Comparison of ENCODE assay signal across 7 mouse cellular contexts in genomic region chr5:25006848-25007247, GRCm38 (mm10).
DNase-seq lines count a peak whose midpoint lies in the region; ATAC-seq lines count a peak whose summit lies in the region.

No protein-coding gene starts in this region.

- H3K4me2 ChIP-seq in intestine, embryonic 14.5 days (ENCODE audit: low read length) = no peak overlapping the region
- no peak overlapping the region for H3K4me2 ChIP-seq in midbrain, embryonic 14.5 days (ENCODE audit: low read length)

- 37% methylated on average over 8 of the region's 8 CpGs for WGBS in intestine, embryonic 14.5 days
- 45% methylated on average over 8 of the region's 8 CpGs for WGBS in midbrain, embryonic 14.5 days

- DNase-seq in adrenal gland, adult 2 months = peak; percentile 94
- peak; percentile 82 for DNase-seq in embryo, embryonic 11 days
- peak; percentile 71 for DNase-seq in gastrocnemius, postnatal 36 days
- DNase-seq in intestine, embryonic 14.5 days (ENCODE audit: low spot score) = peak; percentile 83
- DNase-seq in left cerebral cortex, postnatal 14 days (ENCODE audit: low spot score in 2 of 2) = peak; percentile 85 to 91
- peak; percentile 86 for DNase-seq in midbrain, embryonic 14.5 days
- DNase-seq in spleen, adult 12 weeks (ENCODE audit: low spot score) = peak; percentile 32

- no peaks in the 10 kb centered on the region for H3K9me3 ChIP-seq in intestine, embryonic 14.5 days (ENCODE audit: control insufficient read depth, low read length)
- H3K9me3 ChIP-seq in midbrain, embryonic 14.5 days (ENCODE audit: control insufficient read depth, low read length) = no peaks in the 10 kb centered on the region

- no peak overlapping the region for H3K9ac ChIP-seq in intestine, embryonic 14.5 days (ENCODE audit: low read length)
- H3K9ac ChIP-seq in midbrain, embryonic 14.5 days (replicated peaks; ENCODE audit: low read length) = no peak overlapping the region

- H3K27ac ChIP-seq in intestine, embryonic 14.5 days (ENCODE audit: low read depth) = no peak overlapping the region
- H3K27ac ChIP-seq in midbrain, embryonic 14.5 days (replicated peaks; ENCODE audit: low read depth, low read length) = no peak overlapping the region

- ATAC-seq in intestine, embryonic 14.5 days (replicated peaks; ENCODE audit: low FRiP score, low TSS enrichment, low read depth) = no peak
- ATAC-seq in midbrain, embryonic 14.5 days (ENCODE audit: low FRiP score, low TSS enrichment) = no peak

- no peaks in the 10 kb centered on the region for H3K27me3 ChIP-seq in intestine, embryonic 14.5 days (replicated peaks; ENCODE audit: control insufficient read depth, insufficient read depth, low read length)
- H3K27me3 ChIP-seq in midbrain, embryonic 14.5 days (ENCODE audit: control insufficient read depth, insufficient read depth, low read length) = no peaks in the 10 kb centered on the region

- H3K36me3 ChIP-seq in intestine, embryonic 14.5 days (ENCODE audit: control insufficient read depth, insufficient read depth, low read length) = no peaks in the 10 kb centered on the region
- H3K36me3 ChIP-seq in midbrain, embryonic 14.5 days (ENCODE audit: control insufficient read depth, insufficient read depth, low read length) = no peaks in the 10 kb centered on the region

- H3K4me3 ChIP-seq in intestine, embryonic 14.5 days (ENCODE audit: low read depth, low read length) = no peak overlapping the region
- H3K4me3 ChIP-seq in midbrain, embryonic 14.5 days (replicated peaks; ENCODE audit: low read depth, low read length) = no peak overlapping the region

- peaks cover 23% of the 10 kb centered on the region for H3K4me1 ChIP-seq in intestine, embryonic 14.5 days (replicated peaks; ENCODE audit: control insufficient read depth, insufficient read depth, low read length)
- H3K4me1 ChIP-seq in midbrain, embryonic 14.5 days (ENCODE audit: control insufficient read depth, insufficient read depth, low read length) = 0 out of 2 replicates have a peak, but pooled peaks cover 6% of the 10 kb centered on the region

- intact Hi-C loops in gastrocnemius, postnatal 36 days (cut with DNase I) = no loop called here
- intact Hi-C loops in left cerebral cortex, postnatal 14 days (cut with DNase I) = no loop called here

Comparison
In these comparisons a context has a peak if more than half of its experiments do, and no peak if none do; other contexts are left out.
1. DNase-seq: peak in every context shown above with its lines; median percentile 94 in adrenal gland, adult 2 months; 88 in left cerebral cortex, postnatal 14 days; 86 in midbrain, embryonic 14.5 days; 83 in intestine, embryonic 14.5 days; 82 in embryo, embryonic 11 days; 71 in gastrocnemius, postnatal 36 days; 32 in spleen, adult 12 weeks.